Mouse (Mus musculus): ENCODE measurements at regions not wholly inside any gene's neighbourhood (a gene's known extent, or its start where the extent isn't known, plus 50 kb on each side); places are given as distances from the start of the nearest gene placed in this dataset.

- peak; percentile 1 for DNase-seq
Observed at GRCm38 (mm10) chr13:119143351-119143750, 285.1 kb upstream of the Paip1 start.

- DNase-seq = no peak
Observed at GRCm38 (mm10) chr13:119145713-119146112, 282.7 kb upstream of the Paip1 start.

- no peak for DNase-seq
Observed at GRCm38 (mm10) chr13:119147701-119148100, 280.7 kb upstream of the Paip1 start.

GRCm38 (mm10) chr13:119149141-119149540, 279.3 kb upstream of the Paip1 start:
- no peak for DNase-seq

- DNase-seq = no peak
Observed at GRCm38 (mm10) chr13:119150847-119151548, 277.4 kb upstream of the Paip1 start.

- DNase-seq = no peak
Observed at GRCm38 (mm10) chr13:119177753-119178152, 250.6 kb upstream of the Paip1 start.

GRCm38 (mm10) chr13:119178212-119178611, 250.2 kb upstream of the Paip1 start:
- no peak for DNase-seq

GRCm38 (mm10) chr13:119179157-119179920, 249.1 kb upstream of the Paip1 start:
- DNase-seq = no peak

GRCm38 (mm10) chr13:119184322-119184877, 244.0 kb upstream of the Paip1 start:
- DNase-seq = no peak

- no peak for DNase-seq
Observed at GRCm38 (mm10) chr13:119185567-119186143, 242.7 kb upstream of the Paip1 start.

GRCm38 (mm10) chr13:119231556-119231955, 196.8 kb upstream of the Paip1 start:
- no peak for DNase-seq

- no peak for DNase-seq
Observed at GRCm38 (mm10) chr13:119232100-119233029, 196.0 kb upstream of the Paip1 start.

- DNase-seq = no peak
Observed at GRCm38 (mm10) chr13:119233030-119233385, 195.4 kb upstream of the Paip1 start.

- no peak for DNase-seq
Observed at GRCm38 (mm10) chr13:119233869-119234268, 194.5 kb upstream of the Paip1 start.

- no peak for DNase-seq
Observed at GRCm38 (mm10) chr13:119242358-119242757, 186.0 kb upstream of the Paip1 start.

GRCm38 (mm10) chr13:119247101-119247500, 181.3 kb upstream of the Paip1 start:
- no peak for DNase-seq

- DNase-seq = no peak
Observed at GRCm38 (mm10) chr13:119252006-119252405, 176.4 kb upstream of the Paip1 start.

- no peak for DNase-seq
Observed at GRCm38 (mm10) chr13:119256350-119256749, 172.1 kb upstream of the Paip1 start.

GRCm38 (mm10) chr13:119258515-119258914, 169.9 kb upstream of the Paip1 start:
- DNase-seq = no peak

GRCm38 (mm10) chr13:119263561-119263960, 164.8 kb upstream of the Paip1 start:
- no peak for DNase-seq

GRCm38 (mm10) chr13:119267608-119268300, 160.6 kb upstream of the Paip1 start:
- DNase-seq = no peak

GRCm38 (mm10) chr13:119268301-119268675, 160.1 kb upstream of the Paip1 start:
- no peak for DNase-seq
